Mouse (Mus musculus): ENCODE results near the gene Nkd2. TPM values are rescaled to one million over a fixed set of nuclear protein-coding genes. Genes with fewer than 3 reads are reported as not detected.

The Nkd2 gene
- polyA plus RNA-seq, 1 experiment = 19.3 TPM

DNA sequence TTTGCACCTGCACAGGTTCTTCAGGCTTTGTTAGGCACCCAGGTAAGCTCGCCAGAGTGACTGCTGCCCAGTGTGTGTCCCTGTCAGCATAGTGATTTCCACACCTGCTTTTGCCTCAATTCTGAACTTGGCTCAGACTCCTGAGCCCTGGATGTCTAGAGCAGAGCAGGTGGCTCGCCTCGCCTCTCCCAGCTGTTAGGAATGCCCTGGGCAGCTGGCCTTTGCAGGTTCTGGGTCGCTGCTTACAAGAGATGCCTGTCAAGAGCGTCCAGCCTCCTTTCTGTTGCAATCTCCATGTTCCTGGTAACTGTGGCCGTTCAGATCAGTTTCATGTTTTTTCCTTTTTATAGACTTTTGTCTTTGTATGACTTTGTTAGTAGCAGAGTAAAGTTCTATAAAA lies 31.1 kb downstream of the Nkd2 start:
- TF ChIP-seq POLR2A (IDR thresholded peaks at IDR 0.05; ENCODE audit: borderline replicate concordance, extremely low read depth, insufficient read depth, insufficient read length, poor library complexity, severe bottlenecking) (no peak), CTCF (IDR thresholded peaks at IDR 0.05; ENCODE audit: borderline replicate concordance, extremely low read depth, insufficient read depth, insufficient read length) (no peak)
- no peak for DNase-seq (ENCODE audit: low read depth)

DNA sequence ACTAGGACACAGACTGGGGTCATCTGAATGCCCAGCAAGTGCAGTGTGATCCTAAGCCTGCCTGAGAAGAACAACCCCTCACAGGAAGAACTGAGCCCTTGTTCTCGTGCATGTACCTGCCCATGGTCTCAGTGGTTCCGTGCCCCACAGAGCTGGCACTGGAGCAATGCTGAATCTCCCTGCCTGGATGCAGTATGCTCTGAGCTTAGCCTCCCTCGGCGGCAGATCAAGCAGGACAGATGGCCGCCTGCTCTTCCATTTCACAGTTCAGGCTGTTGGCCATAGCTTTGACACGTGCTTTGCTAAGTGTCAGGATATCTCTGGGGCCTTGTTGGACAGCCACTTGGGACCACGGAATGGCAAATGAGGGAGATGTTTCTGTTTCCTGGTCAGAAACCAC lies 33.2 kb downstream of the Nkd2 start:
- no peak for TF ChIP-seq CTCF (IDR thresholded peaks at IDR 0.05; ENCODE audit: borderline replicate concordance, extremely low read depth, insufficient read depth, insufficient read length)
- no peak for TF ChIP-seq POLR2A (IDR thresholded peaks at IDR 0.05; ENCODE audit: borderline replicate concordance, extremely low read depth, insufficient read depth, insufficient read length, poor library complexity, severe bottlenecking)
- DNase-seq (ENCODE audit: low read depth) = no peak

DNA sequence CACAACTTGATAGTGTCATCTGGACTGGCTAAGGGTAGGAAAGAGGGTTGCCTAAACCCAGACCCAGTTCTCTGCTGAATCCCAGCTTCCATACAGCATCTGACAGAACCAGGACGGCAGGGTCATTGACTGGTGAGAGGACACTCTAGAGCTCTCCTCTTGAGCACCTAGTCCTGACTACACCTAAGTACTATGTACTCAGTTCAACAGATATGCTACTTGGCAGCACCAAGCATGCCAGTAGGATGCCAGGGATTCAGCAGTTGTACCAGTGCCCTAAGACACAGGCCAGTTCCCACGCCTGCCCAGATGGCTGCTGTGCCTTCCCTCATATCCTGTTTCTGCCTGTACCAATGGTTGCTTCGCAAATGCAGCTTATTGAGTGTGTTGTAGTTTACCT lies 34.5 kb downstream of the Nkd2 start:
- TF ChIP-seq POLR2A (IDR thresholded peaks at IDR 0.05; ENCODE audit: borderline replicate concordance, extremely low read depth, insufficient read depth, insufficient read length, poor library complexity, severe bottlenecking) (no peak), CTCF (IDR thresholded peaks at IDR 0.05; ENCODE audit: borderline replicate concordance, extremely low read depth, insufficient read depth, insufficient read length) (no peak)
- DNase-seq (ENCODE audit: low read depth) = no peak

DNA sequence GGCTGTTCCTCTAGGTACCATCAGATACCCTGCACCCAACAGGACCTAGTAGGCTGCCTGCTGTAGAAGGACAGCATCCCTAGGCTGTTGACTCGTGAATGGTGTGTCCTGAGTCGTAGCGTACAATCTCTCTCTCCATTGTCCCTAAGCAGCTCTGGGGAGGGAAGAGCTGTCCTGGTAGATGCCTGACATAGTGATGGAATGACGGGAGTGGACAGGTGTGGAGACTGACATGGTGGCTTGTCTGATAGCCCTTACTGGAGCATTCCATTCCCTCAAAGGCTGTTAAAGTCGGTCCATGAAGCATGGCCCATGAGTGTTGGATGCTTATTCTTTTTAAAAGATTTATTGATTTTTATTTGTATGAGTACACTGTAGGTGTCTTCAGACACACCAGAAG lies 42.5 kb downstream of the Nkd2 start:
- no peak for TF ChIP-seq CTCF (IDR thresholded peaks at IDR 0.05; ENCODE audit: borderline replicate concordance, extremely low read depth, insufficient read depth, insufficient read length)
- TF ChIP-seq POLR2A (IDR thresholded peaks at IDR 0.05; ENCODE audit: borderline replicate concordance, extremely low read depth, insufficient read depth, insufficient read length, poor library complexity, severe bottlenecking) = no peak
- no peak for DNase-seq (ENCODE audit: low read depth)

DNA sequence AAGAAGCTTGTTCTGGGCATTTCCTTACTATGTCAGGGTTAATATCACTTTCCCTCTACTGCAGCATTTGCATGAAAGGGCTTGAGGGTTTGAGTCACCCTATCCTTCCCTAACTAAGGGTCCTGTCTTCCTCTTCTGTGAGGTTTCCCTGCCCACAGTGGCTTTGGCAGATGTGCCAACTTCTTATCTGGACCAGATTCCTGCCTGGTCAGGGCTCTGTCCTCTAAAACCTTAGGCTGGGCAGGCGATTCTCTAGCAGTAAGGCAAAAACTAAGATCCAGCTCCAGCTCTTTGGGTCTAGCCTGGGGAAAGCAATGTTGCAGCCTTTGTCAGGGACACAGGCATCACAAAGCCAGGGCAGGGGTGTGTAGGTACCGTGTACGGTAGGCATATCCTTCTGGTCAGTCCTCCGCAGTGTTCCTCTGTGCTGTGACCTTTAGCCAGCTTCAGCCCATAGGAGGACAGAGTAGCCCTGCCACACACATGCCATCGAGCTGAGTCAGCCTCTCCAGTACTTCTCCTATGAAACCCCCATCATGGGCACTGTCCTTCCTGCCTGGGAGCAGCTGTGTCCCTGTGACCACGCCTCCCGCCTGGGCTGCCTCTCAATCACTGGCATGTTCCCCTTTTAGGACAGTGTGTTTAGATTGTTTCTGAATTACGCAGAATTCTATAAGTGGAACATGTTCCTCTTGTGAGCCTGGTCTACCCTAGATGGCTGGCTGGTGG lies 43.8 kb downstream of the Nkd2 start:
- no peak for DNase-seq (ENCODE audit: low read depth)
- TF ChIP-seq CTCF (IDR thresholded peaks at IDR 0.05; ENCODE audit: borderline replicate concordance, extremely low read depth, insufficient read depth, insufficient read length) (no peak), POLR2A (IDR thresholded peaks at IDR 0.05; ENCODE audit: borderline replicate concordance, extremely low read depth, insufficient read depth, insufficient read length, poor library complexity, severe bottlenecking) (no peak)

DNA sequence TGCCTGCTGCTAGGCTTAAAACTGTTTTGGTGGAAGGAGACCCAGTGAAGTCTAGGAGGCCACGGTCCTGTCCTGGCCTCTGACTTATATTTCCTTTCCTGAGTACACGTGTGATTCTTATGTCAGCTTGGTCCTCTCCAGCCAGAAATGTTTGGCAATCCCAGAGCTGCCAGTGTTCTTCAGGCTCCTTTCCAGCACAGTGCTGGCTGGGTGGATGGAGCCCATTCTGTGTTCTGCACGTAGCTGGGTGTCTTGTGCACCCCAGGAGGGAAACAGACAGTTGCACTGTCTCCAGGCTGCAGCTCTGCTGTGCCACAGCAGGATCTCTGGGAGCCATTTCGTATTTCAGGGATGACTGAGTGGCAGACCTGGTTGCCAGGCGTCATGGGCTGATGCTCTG lies 48.3 kb downstream of the Nkd2 start:
- no peak for DNase-seq (ENCODE audit: low read depth)
- TF ChIP-seq POLR2A (IDR thresholded peaks at IDR 0.05; ENCODE audit: borderline replicate concordance, extremely low read depth, insufficient read depth, insufficient read length, poor library complexity, severe bottlenecking) (no peak), CTCF (IDR thresholded peaks at IDR 0.05; ENCODE audit: borderline replicate concordance, extremely low read depth, insufficient read depth, insufficient read length) (no peak)

DNA sequence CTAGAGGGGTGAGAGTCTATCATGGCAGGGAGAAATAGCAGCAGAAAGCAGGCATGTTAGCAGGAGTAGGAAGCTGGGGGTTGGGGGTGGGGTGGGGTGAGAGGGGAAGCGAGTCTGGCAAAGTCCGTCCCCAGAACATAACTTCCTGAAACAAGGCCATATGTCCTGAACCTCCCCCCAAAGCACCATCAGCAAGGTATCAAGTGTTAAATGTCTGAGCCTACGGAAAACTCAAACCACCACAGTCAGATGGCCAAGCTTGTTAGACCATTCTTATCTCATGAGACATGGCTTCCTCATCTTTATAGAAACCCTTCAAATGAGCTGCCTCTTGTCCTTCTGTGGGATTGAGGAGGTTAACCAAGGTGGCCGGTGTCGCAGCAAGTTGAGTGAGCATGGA lies 54.3 kb downstream of the Nkd2 start:
- TF ChIP-seq CTCF (IDR thresholded peaks at IDR 0.05; ENCODE audit: borderline replicate concordance, extremely low read depth, insufficient read depth, insufficient read length) = no peak
- no peak for TF ChIP-seq POLR2A (IDR thresholded peaks at IDR 0.05; ENCODE audit: borderline replicate concordance, extremely low read depth, insufficient read depth, insufficient read length, poor library complexity, severe bottlenecking)
- no peak for DNase-seq (ENCODE audit: low read depth)

DNA sequence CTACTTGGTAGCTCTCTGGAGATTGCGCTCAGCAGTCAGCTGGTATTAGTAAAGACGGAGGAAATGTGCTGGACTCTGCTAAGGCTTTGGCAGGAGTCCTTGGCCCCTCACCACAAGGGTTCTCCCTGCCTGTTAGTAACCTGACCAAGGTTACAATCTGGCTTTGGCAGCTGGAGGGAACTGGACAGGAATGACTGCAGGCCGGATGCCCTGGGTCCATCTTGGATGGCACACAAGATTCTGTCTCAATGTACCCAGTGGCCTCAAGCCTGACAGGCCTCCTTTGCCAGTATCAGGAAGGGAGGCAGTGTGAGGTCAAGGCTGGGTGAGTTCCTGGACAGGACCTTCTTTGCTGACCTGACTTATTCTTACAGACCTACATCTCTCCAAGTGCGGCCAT lies 55.3 kb downstream of the Nkd2 start:
- TF ChIP-seq CTCF (IDR thresholded peaks at IDR 0.05; ENCODE audit: borderline replicate concordance, extremely low read depth, insufficient read depth, insufficient read length) = no peak
- TF ChIP-seq POLR2A (IDR thresholded peaks at IDR 0.05; ENCODE audit: borderline replicate concordance, extremely low read depth, insufficient read depth, insufficient read length, poor library complexity, severe bottlenecking) = no peak

DNA sequence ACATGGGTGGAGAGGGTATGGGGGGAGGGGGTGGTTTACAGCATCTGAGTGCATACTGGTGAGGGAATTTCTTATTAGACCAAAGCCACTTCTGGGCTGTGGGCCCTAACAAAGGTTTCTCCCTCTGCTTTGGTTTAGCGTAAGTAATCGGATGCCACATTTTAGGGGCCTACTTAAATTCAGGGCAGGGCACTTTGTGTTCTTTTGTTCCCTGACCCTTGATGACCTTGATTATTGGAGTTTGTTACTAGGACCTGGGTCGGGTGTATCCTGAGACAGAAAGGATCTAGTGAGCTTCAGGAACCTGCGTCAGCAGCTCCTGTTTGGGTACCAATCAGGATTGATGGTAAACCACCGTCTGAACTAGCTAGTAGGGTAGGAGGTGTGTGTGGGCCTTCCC lies 64.9 kb downstream of the Nkd2 start:
- TF ChIP-seq POLR2A (IDR thresholded peaks at IDR 0.05; ENCODE audit: borderline replicate concordance, extremely low read depth, insufficient read depth, insufficient read length, poor library complexity, severe bottlenecking) (no peak), CTCF (IDR thresholded peaks at IDR 0.05; ENCODE audit: borderline replicate concordance, extremely low read depth, insufficient read depth, insufficient read length) (no peak)
- no peak for DNase-seq (ENCODE audit: low read depth)

More for the DNA sequence above, 55.3 kb downstream of the Nkd2 start:
- DNase-seq (ENCODE audit: low read depth) = no peak

DNA sequence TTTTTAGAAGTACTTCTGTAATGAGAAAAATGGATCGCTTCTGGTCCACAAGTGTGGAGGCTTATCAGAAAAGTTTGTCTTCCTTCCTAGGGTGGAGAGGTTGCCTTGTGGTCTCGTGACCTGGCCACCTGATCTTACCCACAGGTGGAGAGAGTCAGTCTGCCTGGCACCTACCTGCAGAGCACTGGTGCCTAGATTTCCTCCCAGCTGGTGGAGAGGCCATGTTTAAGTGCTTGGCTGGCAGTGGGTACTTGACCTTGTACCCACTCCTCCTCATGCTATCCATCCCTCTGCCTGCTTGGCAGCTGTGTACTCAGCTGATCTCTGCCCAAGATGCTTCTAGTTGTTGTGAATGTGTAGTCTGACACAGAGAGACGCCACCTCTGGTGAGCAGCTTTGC lies 69.9 kb downstream of the Nkd2 start:
- DNase-seq (ENCODE audit: low read depth) = no peak
- TF ChIP-seq POLR2A (IDR thresholded peaks at IDR 0.05; ENCODE audit: borderline replicate concordance, extremely low read depth, insufficient read depth, insufficient read length, poor library complexity, severe bottlenecking) (no peak), CTCF (IDR thresholded peaks at IDR 0.05; ENCODE audit: borderline replicate concordance, extremely low read depth, insufficient read depth, insufficient read length) (no peak)

DNA sequence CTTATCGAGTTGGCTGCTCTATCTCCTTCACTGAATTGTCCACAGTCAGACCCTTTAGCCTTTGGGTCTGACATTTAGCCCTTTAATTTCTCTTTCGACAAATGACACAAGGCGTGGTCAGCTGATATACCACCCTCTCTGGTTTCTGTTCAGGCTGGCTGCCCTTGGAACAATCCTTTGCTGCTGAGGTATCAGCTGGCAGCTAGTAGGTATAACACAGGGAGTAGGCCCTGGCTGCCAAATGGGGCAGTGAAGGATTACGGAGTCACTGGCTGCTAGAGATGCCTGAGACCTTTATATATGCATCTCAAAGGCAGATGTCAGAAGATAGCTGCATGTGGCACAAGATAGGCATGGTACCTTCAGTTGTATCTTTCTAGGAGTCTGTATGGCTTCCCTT lies 71.6 kb downstream of the Nkd2 start:
- no peak for TF ChIP-seq POLR2A (IDR thresholded peaks at IDR 0.05; ENCODE audit: borderline replicate concordance, extremely low read depth, insufficient read depth, insufficient read length, poor library complexity, severe bottlenecking)
- no peak for TF ChIP-seq CTCF (IDR thresholded peaks at IDR 0.05; ENCODE audit: borderline replicate concordance, extremely low read depth, insufficient read depth, insufficient read length)
- no peak for DNase-seq (ENCODE audit: low read depth)

DNA sequence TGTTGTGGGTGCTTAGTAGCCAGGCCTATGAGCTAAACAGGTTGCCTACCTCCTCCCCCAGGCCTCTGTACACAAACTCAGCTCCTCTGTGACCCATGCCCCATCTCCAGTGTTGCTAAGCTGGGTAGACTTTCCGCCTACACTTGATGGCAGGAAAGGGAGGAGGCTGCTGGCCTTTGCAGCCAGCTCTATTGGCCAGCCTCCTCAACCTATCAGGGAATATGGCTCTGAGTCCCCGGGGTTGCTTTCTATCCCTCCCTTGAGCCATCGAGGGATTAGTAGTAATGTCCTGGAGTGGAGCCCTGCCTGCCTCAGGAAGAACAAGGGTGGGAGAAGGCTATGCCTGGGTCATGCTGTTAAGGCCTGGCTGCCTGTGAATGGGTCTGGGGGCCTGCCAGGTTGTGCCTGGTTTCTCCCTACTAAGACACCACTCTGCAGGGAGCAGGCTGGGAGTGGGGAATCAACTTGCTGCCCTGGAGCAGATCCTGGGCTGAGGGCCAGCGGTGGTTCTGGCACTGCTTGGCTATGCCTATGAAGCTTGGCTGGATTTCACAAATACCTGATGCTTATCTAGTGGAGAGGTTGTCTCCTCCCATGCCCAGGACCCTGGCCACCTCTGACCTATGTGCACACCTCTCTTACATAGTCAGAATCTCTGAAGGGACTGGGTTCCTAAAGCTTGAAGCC lies 73.8 kb downstream of the Nkd2 start:
- TF ChIP-seq CTCF (IDR thresholded peaks at IDR 0.05; ENCODE audit: borderline replicate concordance, extremely low read depth, insufficient read depth, insufficient read length) (no peak), POLR2A (IDR thresholded peaks at IDR 0.05; ENCODE audit: borderline replicate concordance, extremely low read depth, insufficient read depth, insufficient read length, poor library complexity, severe bottlenecking) (no peak)
- peak; percentile 60 for DNase-seq (ENCODE audit: low read depth)
